Mouse (Mus musculus) bone marrow, adult 2 months (tissue): ENCODE measurements around the gene Zfp786. TPM values are rescaled to one million over a fixed set of nuclear protein-coding genes. Genes with fewer than 3 reads are reported as not detected.

Experiments used
- H3K27ac ChIP-seq: fragments of 200-500 bp; 2 replicates; pipeline ENCODE4 v1.5.1; 2012; ENCODE audit warnings: low read depth, mild to moderate bottlenecking, control low read depth, inconsistent platforms, low read length; ENCODE audit not compliant: control insufficient read depth, poor library complexity, insufficient read depth
- H3K4me1 ChIP-seq: fragments of 200-500 bp; 2 replicates; pipeline ENCODE4 v1.6.1; 2011; ENCODE audit warnings: low read length; ENCODE audit not compliant: control insufficient read depth, insufficient read depth
- H3K4me3 ChIP-seq: fragments of 200-500 bp; replicated peaks from 2 replicates; pipeline ENCODE3; 2011; ENCODE audit warnings: mild to moderate bottlenecking, low read depth, low read length, control low read depth; ENCODE audit not compliant: control insufficient read depth
- CTCF ChIP-seq: fragments of 200-500 bp; IDR thresholded peaks from 2 replicates; pipeline ENCODE4 v1.5.1; 2011; ENCODE audit warnings: low read length, control low read depth; ENCODE audit not compliant: control insufficient read depth, insufficient read depth
- POLR2A ChIP-seq: fragments of 200-500 bp; IDR thresholded peaks from 2 replicates; pipeline ENCODE4 v1.6.1; 2011; ENCODE audit warnings: low read depth, mild to moderate bottlenecking, control low read depth, low read length, borderline replicate concordance; ENCODE audit not compliant: control insufficient read depth
- WGBS: fragments of 180-500 bp; shearing (Covaris S2); methylation state at CpG from one replicate; pipeline ENCODE4 v1.1.7; 2018; 5-methylcytosine and 5-hydroxymethylcytosine counted together
- polyA plus RNA-seq: library from polyadenylated mRNA; stranded (reverse); fragments of >200 nt; gene quantifications from 2 replicates; pipeline ENCODE4 v1.2.4, GENCODE M21; 2011; ENCODE audit warnings: low replicate concordance; ENCODE audit not compliant: missing spikeins, insufficient read depth, insufficient read length

Gene Zfp786
- polyA plus RNA-seq, 1 experiment = not detected

DNA sequence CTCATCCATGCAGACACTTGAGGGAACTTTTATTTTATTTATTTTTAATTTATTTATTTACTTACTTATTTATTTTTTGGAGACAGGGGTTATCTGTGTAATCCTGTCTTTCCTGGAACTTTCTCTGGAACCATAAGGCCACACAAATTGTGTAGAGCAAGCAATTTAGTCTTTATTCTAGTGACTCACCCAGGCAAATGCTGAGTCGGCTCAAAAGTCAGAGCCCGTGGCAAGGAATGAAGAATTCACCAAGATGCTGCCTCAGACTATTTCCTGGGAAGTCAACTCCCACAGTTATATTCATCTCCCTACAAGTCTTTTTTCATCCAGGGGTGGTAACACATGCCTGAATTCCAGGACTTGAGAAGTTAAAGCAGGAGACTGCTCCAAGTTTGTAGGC is 25.1 kb downstream of the Zfp786 start:
- WGBS = 74% methylated on average over 2 of the region's 2 CpGs
- Histone ChIP-seq H3K27ac (no peak overlapping the region), H3K4me3 (no peak overlapping the region), H3K4me1 (no peaks in the 10 kb centered on the region; the same call in 1 of the 2 replicates)
- TF ChIP-seq CTCF (no peak), POLR2A (no peak)

DNA sequence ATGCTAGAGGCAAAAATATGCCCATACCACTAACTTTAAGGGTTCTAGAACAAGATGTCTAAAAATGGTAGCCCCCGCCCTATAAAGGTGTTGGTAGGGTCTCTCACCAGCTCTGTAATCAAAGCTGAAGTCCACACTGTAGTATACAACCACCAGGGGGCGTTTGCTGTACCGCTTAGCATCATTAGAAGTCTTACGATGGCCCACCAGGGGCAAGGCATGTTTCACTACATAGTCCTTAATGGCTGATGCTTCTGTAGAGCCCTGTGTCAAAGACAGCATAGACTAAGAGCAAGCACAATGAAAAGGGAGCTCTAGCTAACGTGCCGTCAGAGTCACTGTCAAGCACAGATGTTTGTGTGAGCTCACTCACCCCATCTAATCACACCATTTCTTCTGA is 31.6 kb downstream of the Zfp786 start:
- no peak overlapping the region for H3K27ac ChIP-seq
- TF ChIP-seq POLR2A (no peak), CTCF (peak; percentile 60)
- no peak overlapping the region for H3K4me3 ChIP-seq
- 37% methylated on average over 6 of the region's 6 CpGs for WGBS
- H3K4me1 ChIP-seq = no peaks in the 10 kb centered on the region; the same call in 1 of the 2 replicates

DNA sequence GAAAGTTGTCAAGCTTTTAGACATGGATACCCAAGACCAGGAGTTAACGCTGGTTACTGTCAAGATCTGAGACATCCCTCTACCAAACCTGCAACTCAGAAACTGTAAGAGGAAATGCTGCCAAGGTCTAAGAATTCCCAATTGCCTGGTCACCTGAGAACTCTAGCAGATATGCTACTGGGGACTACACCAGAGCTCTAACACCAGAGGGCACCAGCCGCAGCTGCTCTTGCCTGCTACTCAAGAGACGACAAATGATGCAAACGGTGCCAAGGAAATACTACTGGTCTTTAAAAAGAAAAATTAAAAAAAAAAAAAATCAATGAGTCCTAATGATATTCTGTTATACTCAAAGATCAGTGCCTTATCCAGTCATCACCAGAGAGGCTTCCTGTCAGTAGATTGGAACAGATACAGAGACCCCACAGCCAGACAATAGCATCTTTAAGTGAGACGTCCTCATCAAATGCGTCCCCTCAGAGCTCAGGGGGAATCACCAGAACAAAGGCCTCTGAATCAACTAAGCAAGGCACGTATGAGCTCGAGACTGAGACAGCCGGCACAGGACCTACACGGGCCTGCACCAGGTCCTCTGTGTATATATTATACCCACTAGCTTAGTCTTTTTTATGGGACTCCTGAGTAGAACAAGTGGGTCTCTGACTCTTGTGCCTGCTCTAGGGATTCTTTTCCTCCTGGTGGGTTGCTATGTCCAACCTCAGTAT is 36.4 kb downstream of the Zfp786 start:
- TF ChIP-seq POLR2A (no peak), CTCF (peak; percentile 28)
- Histone ChIP-seq H3K4me3 (no peak overlapping the region), H3K4me1 (no peaks in the 10 kb centered on the region; the same call in none of the 2 replicates), H3K27ac (no peak overlapping the region)
- WGBS = 69% methylated on average over 10 of the region's 10 CpGs

DNA sequence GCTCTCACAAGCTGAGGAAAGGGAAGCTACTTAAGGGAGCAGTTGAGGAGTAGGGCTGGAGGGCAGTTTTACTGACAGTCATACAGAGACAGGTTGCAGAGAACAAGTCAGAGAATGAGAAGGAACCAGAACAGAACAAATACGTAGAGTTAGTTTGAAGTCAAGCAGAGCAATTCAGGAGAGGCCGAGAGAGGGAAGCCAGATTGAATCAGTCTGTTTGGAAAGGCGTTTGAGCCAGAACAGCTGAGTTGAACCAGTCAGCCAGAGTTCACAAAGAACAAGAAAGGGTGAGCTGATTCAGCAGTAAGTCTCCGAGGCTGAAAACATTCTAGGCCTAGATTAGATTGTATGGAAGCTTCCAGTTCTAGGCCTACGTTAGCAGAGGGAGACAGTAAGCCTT is 37.4 kb downstream of the Zfp786 start:
- no peak overlapping the region for H3K27ac ChIP-seq
- no peak for TF ChIP-seq CTCF
- TF ChIP-seq POLR2A = no peak
- 84% methylated on average over 5 of the region's 5 CpGs for WGBS

DNA sequence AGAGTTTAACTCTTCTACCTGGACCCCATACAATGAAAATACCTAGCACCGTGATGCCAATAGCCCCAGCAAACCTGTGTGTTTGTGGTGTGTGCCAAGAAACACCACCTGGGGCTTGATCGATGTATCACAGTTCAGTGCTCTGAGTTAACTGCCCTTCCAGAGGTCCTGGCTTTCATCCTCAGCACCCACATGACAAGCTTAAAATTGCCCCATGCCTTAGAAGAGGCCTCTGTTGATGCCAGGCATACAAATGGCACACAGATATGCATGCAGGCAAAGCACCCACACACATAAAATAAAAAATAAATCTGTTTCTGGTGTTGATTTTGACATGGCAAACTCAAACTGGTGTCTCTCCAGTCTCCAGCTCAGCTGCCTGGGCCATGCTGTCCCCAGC is 38.1 kb downstream of the Zfp786 start:
- Histone ChIP-seq H3K27ac (no peak overlapping the region), H3K4me3 (no peak overlapping the region), H3K4me1 (no peaks in the 10 kb centered on the region; the same call in 1 of the 2 replicates)
- no peak for TF ChIP-seq CTCF
- TF ChIP-seq POLR2A = no peak
- WGBS = 82% methylated on average over 2 of the region's 2 CpGs

More for the DNA sequence above, 37.4 kb downstream of the Zfp786 start:
- no peaks in the 10 kb centered on the region; the same call in 1 of the 2 replicates for H3K4me1 ChIP-seq
- H3K4me3 ChIP-seq = no peak overlapping the region

DNA sequence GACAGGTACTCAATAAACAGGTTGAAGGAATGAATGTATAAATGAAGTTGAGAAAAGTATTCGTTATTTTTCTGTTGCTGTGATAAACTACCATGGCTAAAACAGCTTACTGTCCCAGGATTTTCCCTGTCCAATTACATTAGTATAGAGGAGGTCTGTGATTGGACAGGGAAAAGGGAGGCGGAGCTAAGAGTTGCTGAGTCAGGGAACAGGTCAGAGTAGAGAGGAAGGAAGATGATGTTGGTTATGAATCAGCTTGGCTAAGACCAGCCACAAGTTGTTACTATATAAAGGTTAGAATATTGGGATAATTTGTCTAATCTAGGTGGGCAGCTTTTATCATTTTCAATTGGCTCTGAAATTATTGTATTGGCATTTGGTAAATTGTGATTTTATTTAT is 39.9 kb downstream of the Zfp786 start:
- Histone ChIP-seq H3K4me1 (no peaks in the 10 kb centered on the region; the same call in 1 of the 2 replicates), H3K4me3 (no peak overlapping the region), H3K27ac (no peak overlapping the region)
- WGBS = 31% methylated on average over 2 of the region's 2 CpGs
- TF ChIP-seq CTCF (no peak), POLR2A (no peak)

DNA sequence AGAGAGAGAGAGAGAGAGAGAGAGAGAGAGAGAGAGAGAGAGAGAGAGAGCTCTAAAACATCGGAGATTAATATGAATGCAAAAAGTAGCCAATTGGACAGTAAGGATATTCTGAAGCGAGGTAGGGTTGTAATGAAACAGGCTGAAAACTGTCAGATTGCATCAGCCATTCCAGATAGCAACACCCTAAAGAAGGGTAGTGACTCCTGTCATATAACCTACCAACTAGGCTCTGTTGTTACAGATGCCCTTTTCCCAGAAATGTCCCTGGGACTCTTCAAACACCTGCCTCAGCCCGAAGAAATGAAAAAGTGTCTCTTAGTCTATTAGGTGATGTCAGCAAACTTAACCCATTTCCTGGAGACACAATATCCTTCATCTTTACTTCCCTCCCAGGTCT is 41.8 kb downstream of the Zfp786 start:
- TF ChIP-seq CTCF = no peak
- TF ChIP-seq POLR2A = no peak
- H3K27ac ChIP-seq = peak overlapping the region; percentile 74; the same call in 1 of the 2 replicates
- 14% methylated on average over 3 of the region's 3 CpGs for WGBS

DNA sequence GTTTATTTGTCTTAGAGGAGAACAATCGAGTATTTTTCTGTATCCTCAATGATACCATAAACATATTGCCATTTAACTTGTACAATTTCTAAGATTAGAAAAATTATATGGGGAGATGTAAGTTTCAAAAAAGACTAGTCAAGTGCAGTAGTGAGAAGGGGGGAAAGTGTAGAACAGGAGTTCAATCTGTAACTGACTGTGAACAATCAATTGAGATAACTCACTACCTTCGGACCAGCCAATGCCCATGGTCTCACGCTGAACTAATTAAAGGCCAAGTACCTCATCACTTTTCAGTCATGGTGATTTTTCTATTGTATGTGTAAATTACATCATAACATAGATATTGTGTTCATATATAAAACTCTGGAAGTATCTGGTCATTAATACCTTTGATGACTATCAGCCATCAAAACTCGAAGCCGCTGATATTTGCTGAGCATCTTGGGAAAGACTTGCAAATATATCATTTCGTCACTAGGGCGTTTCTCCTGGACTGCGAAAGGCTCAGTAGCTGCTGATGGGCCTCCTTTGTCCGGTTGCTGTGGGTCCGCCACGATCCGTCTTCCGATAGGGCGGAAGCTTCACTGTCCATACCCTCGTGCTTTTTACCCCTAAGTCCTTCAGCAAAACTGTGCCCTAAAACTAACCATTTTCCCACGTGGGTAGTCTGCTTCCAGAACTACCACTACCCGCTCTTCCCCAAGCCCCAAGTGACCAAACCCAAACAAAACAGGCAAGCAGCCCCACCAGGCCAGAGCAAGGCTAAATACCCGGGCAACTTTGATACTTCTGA is 42.5 kb downstream of the Zfp786 start:
- H3K4me1 ChIP-seq = no peaks in the 10 kb centered on the region; the same call in 1 of the 2 replicates
- H3K27ac ChIP-seq = peak overlapping the region; percentile 74
- TF ChIP-seq CTCF (no peak), POLR2A (peak; percentile 81)
- peak overlapping the region; percentile 70 for H3K4me3 ChIP-seq
- WGBS = under 1% methylated on average over 18 of the region's 18 CpGs

More for the DNA sequence above, 41.8 kb downstream of the Zfp786 start:
- no peaks in the 10 kb centered on the region; the same call in 1 of the 2 replicates for H3K4me1 ChIP-seq
- peak overlapping the region; percentile 35 for H3K4me3 ChIP-seq
